Comparison of ENCODE assay signal across 24 mouse cellular contexts in the genomic region with DNA sequence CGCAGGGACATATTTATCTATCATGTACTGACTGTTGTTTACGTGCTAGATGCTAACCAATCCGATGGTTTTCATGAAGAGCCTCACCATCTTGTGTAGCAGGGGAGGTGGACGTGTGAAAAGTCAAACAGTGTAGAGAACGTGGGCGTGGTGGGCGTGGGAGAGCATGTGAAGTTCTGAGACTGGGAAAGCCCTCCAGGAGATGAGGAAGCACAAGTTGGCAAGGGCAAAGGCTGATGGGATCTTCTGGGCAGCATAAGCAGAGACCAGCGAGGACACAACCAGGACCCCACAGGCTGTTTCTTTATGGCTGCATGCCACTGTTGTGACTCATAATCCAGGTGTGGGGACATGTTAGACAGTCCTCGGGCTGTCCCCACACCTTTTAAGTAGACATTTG. TPM values are rescaled to one million over a fixed set of nuclear protein-coding genes. Genes with fewer than 3 reads are reported as not detected.
DNase-seq lines count a peak whose midpoint lies in the region; ATAC-seq and TF ChIP-seq lines count a peak whose summit lies in the region.
"Had no signal": no experiment of that assay in that cellular context is flagged by ENCODE, and none has a peak within 500 bp of the region (broad histone marks: within the 10 kb centered on the region; RNA-seq: fewer than 3 reads in every experiment).

No protein-coding gene starts in this region.

- DNase-seq in forebrain, embryonic 11.5 days (ENCODE audit: low spot score), result no peak
- peak; percentile 39 for DNase-seq in liver
- no peak for DNase-seq in liver, embryonic 11.5 days (ENCODE audit: low spot score)
- DNase-seq in liver, embryonic 14.5 days (ENCODE audit: low read depth in 3 of 3, low spot score in 3 of 3), result no peak
- DNase-seq in B cell, adult 2 months, result no peak
- DNase-seq: adrenal gland, adult 8-10 months; adrenal gland, postnatal 36 days; cerebellum, adult 11 months; cerebellum, adult 8-10 months; cerebellum, postnatal 25 days; gastrocnemius, postnatal 36 days; heart, adult 18-20 months; heart, postnatal 14 days; kidney, adult 18-20 months had no signal

- ATAC-seq in forebrain, embryonic 13.5 days, result no peak
- ATAC-seq in forebrain, embryonic 11.5 days (replicated peaks; ENCODE audit: low FRiP score), result no peak
- ATAC-seq in liver, embryonic 11.5 days (replicated peaks; ENCODE audit: low FRiP score), result no peak
- ATAC-seq in liver, embryonic 14.5 days (ENCODE audit: insufficient read depth), result no peak
- no peak for ATAC-seq in midbrain, embryonic 13.5 days
- ATAC-seq: CD4-positive, CD25-positive, alpha-beta regulatory T cell, adult 4 months; hindbrain, postnatal 0 days; intestine, embryonic 15.5 days had no signal

- peaks cover 6% of the 10 kb centered on the region for H3K36me3 ChIP-seq in forebrain, embryonic 13.5 days (ENCODE audit: poor library complexity, severe bottlenecking)
- peaks cover 3% of the 10 kb centered on the region; the same call in 1 of the 2 replicates for H3K36me3 ChIP-seq in forebrain, embryonic 11.5 days (ENCODE audit: control insufficient read depth, insufficient read depth, low read length)
- no peaks in the 10 kb centered on the region; the same call in 1 of the 2 replicates for H3K36me3 ChIP-seq in liver, embryonic 11.5 days (ENCODE audit: control insufficient read depth, insufficient read depth, low read length)
- H3K36me3 ChIP-seq in liver, embryonic 14.5 days (replicated peaks; ENCODE audit: control insufficient read depth, insufficient read depth, low read depth), result no peaks in the 10 kb centered on the region; the same call in none of the 2 replicates
- H3K36me3 ChIP-seq in midbrain, embryonic 13.5 days, result no peaks in the 10 kb centered on the region
- H3K36me3 ChIP-seq: embryonic facial prominence, embryonic 12.5 days; G1E; heart, embryonic 15.5 days; hindbrain, embryonic 13.5 days; intestine, embryonic 15.5 days had no signal

- H3K9ac ChIP-seq in forebrain, embryonic 13.5 days, result no peak overlapping the region
- no peak overlapping the region for H3K9ac ChIP-seq in forebrain, embryonic 11.5 days (ENCODE audit: low read length)
- H3K9ac ChIP-seq in liver, embryonic 11.5 days (ENCODE audit: low read depth, low read length), result no peak overlapping the region
- H3K9ac ChIP-seq in liver, embryonic 14.5 days (replicated peaks), result no peak overlapping the region
- H3K9ac ChIP-seq in midbrain, embryonic 13.5 days (replicated peaks), result no peak overlapping the region
- H3K9ac ChIP-seq: embryonic facial prominence, embryonic 12.5 days; heart, embryonic 15.5 days; hindbrain, embryonic 13.5 days; intestine, embryonic 15.5 days had no signal

- H3K27me3 ChIP-seq in forebrain, embryonic 13.5 days, result no peaks in the 10 kb centered on the region
- no peaks in the 10 kb centered on the region for H3K27me3 ChIP-seq in forebrain, embryonic 11.5 days (ENCODE audit: control insufficient read depth, insufficient read depth, low read length)
- H3K27me3 ChIP-seq in liver, embryonic 11.5 days (replicated peaks; ENCODE audit: control insufficient read depth, insufficient read depth, low read length), result no peaks in the 10 kb centered on the region
- no peaks in the 10 kb centered on the region for H3K27me3 ChIP-seq in liver, embryonic 14.5 days (ENCODE audit: control insufficient read depth, insufficient read depth, low read length)
- H3K27me3 ChIP-seq in midbrain, embryonic 13.5 days, result no peaks in the 10 kb centered on the region
- H3K27me3 ChIP-seq: embryonic facial prominence, embryonic 12.5 days; hindbrain, embryonic 13.5 days; intestine, embryonic 15.5 days had no signal

- H3K9me3 ChIP-seq in forebrain, embryonic 13.5 days (replicated peaks), result no peaks in the 10 kb centered on the region
- H3K9me3 ChIP-seq in forebrain, embryonic 11.5 days (ENCODE audit: control insufficient read depth, low read length), result no peaks in the 10 kb centered on the region
- H3K9me3 ChIP-seq in liver, embryonic 11.5 days (ENCODE audit: control insufficient read depth, low read length), result no peaks in the 10 kb centered on the region
- no peaks in the 10 kb centered on the region for H3K9me3 ChIP-seq in liver, embryonic 14.5 days (ENCODE audit: control insufficient read depth, low read length)
- H3K9me3 ChIP-seq in midbrain, embryonic 13.5 days, result no peaks in the 10 kb centered on the region
- H3K9me3 ChIP-seq: embryonic facial prominence, embryonic 12.5 days; heart, embryonic 15.5 days; hindbrain, embryonic 13.5 days; intestine, embryonic 15.5 days had no signal

- peaks cover 89% of the 10 kb centered on the region for H3K4me1 ChIP-seq in forebrain, embryonic 13.5 days
- H3K4me1 ChIP-seq in forebrain, embryonic 11.5 days (replicated peaks; ENCODE audit: control insufficient read depth, insufficient read depth, low read length), result peaks cover 39% of the 10 kb centered on the region
- H3K4me1 ChIP-seq in liver, embryonic 11.5 days (replicated peaks; ENCODE audit: control insufficient read depth, insufficient read depth, low read length), result peaks cover 4% of the 10 kb centered on the region
- H3K4me1 ChIP-seq in liver, embryonic 14.5 days (replicated peaks; ENCODE audit: control insufficient read depth in 2 of 2, insufficient read depth in 2 of 2, low read length in 1 of 2), result peaks cover 26 to 45% of the 10 kb centered on the region in 2 experiments
- peaks cover 89% of the 10 kb centered on the region for H3K4me1 ChIP-seq in midbrain, embryonic 13.5 days (replicated peaks)

- 87% methylated on average over 9 of the region's 9 CpGs for WGBS in forebrain, embryonic 13.5 days
- WGBS in forebrain, embryonic 11.5 days, result 88% methylated on average over 9 of the region's 9 CpGs
- 77% methylated on average over 9 of the region's 9 CpGs for WGBS in liver, embryonic 11.5 days
- 66% methylated on average over 9 of the region's 9 CpGs for WGBS in liver, embryonic 14.5 days (ENCODE audit: insufficient replicate concordance)
- WGBS in midbrain, embryonic 13.5 days, result 93% methylated on average over 9 of the region's 9 CpGs

- no peak overlapping the region for H3K4me3 ChIP-seq in forebrain, embryonic 13.5 days
- no peak overlapping the region for H3K4me3 ChIP-seq in forebrain, embryonic 11.5 days (ENCODE audit: low read depth, low read length)
- no peak overlapping the region for H3K4me3 ChIP-seq in liver, embryonic 11.5 days (ENCODE audit: low read depth, low read length)
- no peak overlapping the region for H3K4me3 ChIP-seq in liver, embryonic 14.5 days (ENCODE audit: insufficient read depth in 1 of 2, low read depth in 2 of 2, low read length in 2 of 2)
- no peak overlapping the region for H3K4me3 ChIP-seq in midbrain, embryonic 13.5 days (replicated peaks)
- H3K4me3 ChIP-seq: embryonic facial prominence, embryonic 12.5 days; heart, embryonic 15.5 days; hindbrain, embryonic 13.5 days; intestine, embryonic 15.5 days had no signal

- peak overlapping the region; percentile 7; the same call in 1 of the 2 replicates for H3K27ac ChIP-seq in forebrain, embryonic 13.5 days
- no peak overlapping the region; the same call in 1 of the 2 replicates for H3K27ac ChIP-seq in forebrain, embryonic 11.5 days (ENCODE audit: low read depth, low read length)
- no peak overlapping the region for H3K27ac ChIP-seq in liver, embryonic 11.5 days (ENCODE audit: low read depth, low read length)
- no peak overlapping the region; the same call in 1 of the 2 replicates for H3K27ac ChIP-seq in liver, embryonic 14.5 days
- H3K27ac ChIP-seq in midbrain, embryonic 13.5 days, result no peak overlapping the region
- H3K27ac ChIP-seq: embryonic facial prominence, embryonic 12.5 days; heart, embryonic 15.5 days; hindbrain, embryonic 13.5 days; hindbrain, postnatal 0 days; intestine, embryonic 15.5 days had no signal

- no peak for TF ChIP-seq CTCF in liver, embryonic 14.5 days (IDR thresholded peaks at IDR 0.05; ENCODE audit: low read depth)

- peak overlapping the region; percentile 92; the same call in 1 of the 2 replicates for H3K4me2 ChIP-seq in forebrain, embryonic 13.5 days
- H3K4me2 ChIP-seq in forebrain, embryonic 11.5 days (ENCODE audit: low read depth, low read length, severe bottlenecking), result no peak overlapping the region
- H3K4me2 ChIP-seq in liver, embryonic 11.5 days, result no peak overlapping the region
- H3K4me2 ChIP-seq in liver, embryonic 14.5 days (ENCODE audit: low read depth), result peak overlapping the region; percentile 25
- no peak overlapping the region for H3K4me2 ChIP-seq in midbrain, embryonic 13.5 days (replicated peaks)
- H3K4me2 ChIP-seq: embryonic facial prominence, embryonic 12.5 days; heart, embryonic 11.5 days; heart, embryonic 15.5 days; intestine, embryonic 15.5 days had no signal

- TF ChIP-seq EP300 in liver, embryonic 14.5 days (IDR thresholded peaks at IDR 0.05; ENCODE audit: low read depth), result no peak

RNA-seq across cellular contexts. Expression of a gene that starts 5.4 kb away (rescaled TPM):
- polyA plus RNA-seq in forebrain, embryonic 13.5 days (2015; fragmentation: Nextera tagmentation; extraction: Ambion mirVana), result 81.7 and 83.0 TPM in 2 replicates
- polyA plus RNA-seq in forebrain, embryonic 11.5 days (2014; fragmentation: Nextera tagmentation; extraction: Ambion mirVana), result 136 and 137 TPM in 2 replicates
- 14.0 and 16.1 TPM in 2 replicates for polyA plus RNA-seq in liver, embryonic 11.5 days (2014; fragmentation: Nextera tagmentation; extraction: Ambion mirVana)
- polyA plus RNA-seq in liver, embryonic 14.5 days (2012; rRNA removed), result 5.5 and 6.1 TPM in 2 replicates
- polyA plus RNA-seq in liver, embryonic 14.5 days (2014; fragmentation: Nextera tagmentation; extraction: Ambion mirVana), result 13.5 and 14.1 TPM in 2 replicates
- 41.3 and 47.4 TPM in 2 replicates for polyA plus RNA-seq in midbrain, embryonic 13.5 days (2015; fragmentation: Nextera tagmentation; extraction: Ambion mirVana)

Comparison
In these comparisons a context has a peak if more than half of its experiments do, and no peak if none do; other contexts are left out.
1. H3K4me2 ChIP-seq: peak in forebrain, embryonic 13.5 days (single experiment) and liver, embryonic 14.5 days (single experiment); none in forebrain, embryonic 11.5 days (single experiment), liver, embryonic 11.5 days (single experiment) and midbrain, embryonic 13.5 days (single experiment).